Mouse (Mus musculus): ENCODE data around the gene Syn2.

Syn2 gene

DNA sequence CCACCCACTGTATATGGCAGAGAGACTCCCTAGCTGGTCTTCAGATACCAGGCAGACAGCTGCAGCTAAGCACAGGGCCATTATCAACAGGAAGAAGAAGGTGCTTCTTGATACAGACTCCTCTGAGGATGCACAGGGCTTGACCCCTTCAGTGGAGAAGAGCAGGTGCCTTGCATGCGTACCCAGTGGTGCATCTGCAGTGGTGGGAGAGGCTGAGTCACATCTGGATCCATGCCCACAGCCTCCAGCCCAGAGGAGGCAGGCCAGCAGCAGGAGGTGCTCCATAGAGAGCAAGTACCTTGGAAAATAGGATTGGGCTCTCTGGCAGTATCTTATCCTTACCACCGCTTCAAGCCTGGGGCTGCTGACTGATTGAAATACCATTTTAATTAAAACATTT, 159.2 kb downstream of the Syn2 start:
- no peak for DNase-seq

DNA sequence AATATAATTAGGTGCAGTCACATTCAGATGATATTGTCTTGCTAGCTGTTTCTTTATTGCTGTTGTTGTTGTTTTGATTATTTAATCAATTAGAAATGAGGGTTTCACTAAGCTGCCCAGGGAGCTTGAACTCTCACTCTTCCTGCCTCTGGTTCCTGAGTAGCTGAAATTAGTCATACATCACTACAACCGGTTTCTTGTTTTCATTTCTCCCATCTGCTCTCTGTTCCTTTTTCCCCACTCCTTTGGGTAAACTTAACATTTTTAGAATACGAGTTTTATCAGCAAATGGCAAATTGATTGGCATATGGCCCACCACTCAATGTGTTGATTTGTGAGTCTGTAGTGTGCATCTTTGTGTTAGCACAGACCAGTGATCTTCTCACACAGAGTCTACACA, 172.4 kb downstream of the Syn2 start:
- DNase-seq, result no peak

DNA sequence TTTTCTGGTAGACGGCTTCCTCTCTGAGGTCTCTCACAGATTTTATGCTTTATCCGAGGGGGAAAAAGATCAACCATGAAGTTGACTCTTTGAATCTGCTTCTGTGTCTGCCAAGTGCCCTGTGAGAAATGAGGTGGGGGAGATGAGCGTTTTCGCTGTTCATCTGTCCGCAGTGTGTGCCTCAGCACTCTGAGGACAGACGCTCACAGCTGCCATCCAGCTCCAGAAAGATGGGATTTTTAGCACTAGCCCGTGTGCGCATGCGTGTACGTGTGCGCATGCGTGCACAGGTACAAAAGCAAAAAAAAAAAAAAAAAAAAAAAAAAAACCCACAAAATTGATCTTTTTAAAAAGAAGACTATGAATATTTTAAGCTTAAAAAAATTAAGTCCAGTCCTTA, 178.1 kb downstream of the Syn2 start:
- no peak for DNase-seq

DNA sequence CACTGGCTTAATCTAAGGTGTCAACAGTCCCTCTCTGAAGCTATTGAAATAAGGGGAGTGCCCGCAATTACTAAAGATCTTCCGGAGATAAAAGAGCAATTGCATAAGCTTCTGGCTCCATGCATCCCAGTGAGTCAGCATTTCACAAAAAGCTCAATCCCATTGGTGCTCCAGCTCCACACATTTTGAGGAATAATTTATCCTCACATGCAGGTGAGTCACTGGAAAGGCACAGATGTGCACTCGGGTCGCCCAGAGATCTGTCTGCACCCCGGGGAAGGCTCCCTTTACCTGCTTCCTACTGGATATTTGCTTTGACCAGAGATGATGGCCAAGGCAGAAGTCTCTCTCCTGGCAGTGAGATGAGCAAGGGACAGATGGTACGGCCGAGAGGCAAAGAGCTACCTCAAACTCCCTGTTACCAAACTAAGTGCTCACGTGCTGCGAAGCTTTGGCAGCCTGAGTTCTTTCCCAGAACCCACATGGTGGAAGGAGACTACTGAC, 178.6 kb downstream of the Syn2 start:
- no peak for DNase-seq

DNA sequence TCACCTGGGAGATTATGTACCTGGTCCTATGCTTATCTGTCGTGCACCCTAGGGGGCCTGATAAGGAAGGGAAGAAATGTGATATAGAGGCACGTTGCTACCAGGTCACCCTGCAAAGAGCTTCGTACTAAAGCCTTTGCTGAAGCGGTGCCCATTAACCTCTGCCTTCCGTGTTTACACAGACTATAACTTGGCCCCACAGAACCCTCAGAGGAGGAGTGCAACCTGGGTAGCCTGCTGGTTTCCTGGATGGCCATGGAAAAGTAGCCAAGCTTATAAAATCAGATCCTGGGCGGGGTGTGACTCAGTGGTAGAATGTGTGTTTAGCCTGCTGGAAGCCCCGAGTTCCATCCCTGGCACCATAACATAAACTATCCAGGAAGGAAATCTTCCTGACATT, 179.2 kb downstream of the Syn2 start:
- no peak for DNase-seq

DNA sequence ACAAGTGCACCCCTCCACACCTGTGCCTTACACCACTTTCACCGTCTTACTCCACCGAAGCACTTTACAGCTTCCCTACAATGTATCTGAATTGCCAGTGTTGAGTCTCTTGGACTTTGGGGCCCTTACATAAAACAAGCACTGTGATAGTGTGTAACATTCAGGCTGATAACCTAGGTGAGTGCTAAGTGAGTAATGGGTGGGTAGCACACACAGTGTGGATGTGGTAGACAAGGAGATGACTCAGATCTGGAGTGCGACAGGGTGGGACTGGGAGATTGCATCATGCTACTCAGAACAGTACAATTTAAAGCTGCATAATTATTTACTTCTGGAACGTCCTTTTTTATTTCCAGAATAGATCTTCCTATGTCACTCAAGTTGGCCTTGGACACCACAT, 181.1 kb downstream of the Syn2 start:
- no peak for DNase-seq

DNA sequence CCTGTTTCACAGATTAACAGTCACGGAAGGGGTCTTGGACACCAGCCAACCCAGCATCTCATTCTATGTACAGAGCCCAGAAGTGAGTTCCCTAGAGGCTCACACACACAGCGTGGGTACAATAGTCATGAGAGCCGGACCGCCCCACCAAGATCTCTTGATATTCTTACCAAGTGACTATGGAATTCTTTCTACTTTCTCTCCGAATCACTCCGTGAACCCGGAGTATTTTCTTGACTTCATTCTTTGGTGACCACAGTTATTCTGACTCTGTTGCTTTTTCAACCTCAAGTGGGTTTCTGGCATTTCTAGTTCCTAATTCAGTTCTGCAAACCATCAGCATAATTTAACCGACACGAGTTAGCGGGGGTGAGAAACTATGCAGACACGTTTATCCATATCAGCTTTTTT, 182.1 kb downstream of the Syn2 start:
- DNase-seq, result no peak

DNA sequence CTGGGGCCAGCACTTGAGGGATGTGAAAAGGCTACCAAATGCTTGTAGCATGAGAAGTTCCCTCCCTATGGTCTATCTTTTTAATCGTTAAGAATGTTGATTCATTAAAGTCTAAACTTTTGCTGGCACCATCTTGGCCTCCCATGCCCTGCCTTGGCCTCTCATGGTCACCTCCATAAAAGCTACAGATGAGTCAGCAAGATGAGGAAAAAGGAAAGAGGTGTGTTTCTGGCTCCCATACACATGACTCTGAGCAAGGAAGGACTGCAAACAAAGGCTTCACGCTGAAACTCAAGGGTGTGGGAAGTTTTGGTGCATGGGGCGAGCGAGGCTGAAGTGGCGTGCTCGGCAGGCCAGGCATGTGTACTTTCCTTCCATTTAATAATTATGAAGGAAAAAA, 184.1 kb downstream of the Syn2 start:
- no peak for DNase-seq

DNA sequence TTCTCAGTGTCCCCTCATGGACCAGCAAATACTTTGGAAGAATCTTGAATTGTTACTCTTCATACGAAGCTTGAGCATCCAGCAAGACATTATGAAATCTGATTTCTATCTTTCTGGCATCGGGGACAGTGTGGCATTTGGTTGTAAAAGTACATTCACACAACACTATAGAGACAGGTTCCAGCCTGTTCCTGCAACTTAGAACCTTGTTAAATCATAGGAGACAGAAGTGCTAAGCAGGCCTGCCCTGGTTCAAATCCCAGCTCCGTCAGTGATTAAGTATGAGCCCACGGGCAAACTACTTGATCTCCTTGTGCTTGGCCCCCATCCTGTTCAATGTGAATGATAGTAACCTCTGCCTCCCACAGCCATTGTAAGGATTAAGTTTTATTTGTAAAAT, 185.0 kb downstream of the Syn2 start:
- DNase-seq, result no peak

DNA sequence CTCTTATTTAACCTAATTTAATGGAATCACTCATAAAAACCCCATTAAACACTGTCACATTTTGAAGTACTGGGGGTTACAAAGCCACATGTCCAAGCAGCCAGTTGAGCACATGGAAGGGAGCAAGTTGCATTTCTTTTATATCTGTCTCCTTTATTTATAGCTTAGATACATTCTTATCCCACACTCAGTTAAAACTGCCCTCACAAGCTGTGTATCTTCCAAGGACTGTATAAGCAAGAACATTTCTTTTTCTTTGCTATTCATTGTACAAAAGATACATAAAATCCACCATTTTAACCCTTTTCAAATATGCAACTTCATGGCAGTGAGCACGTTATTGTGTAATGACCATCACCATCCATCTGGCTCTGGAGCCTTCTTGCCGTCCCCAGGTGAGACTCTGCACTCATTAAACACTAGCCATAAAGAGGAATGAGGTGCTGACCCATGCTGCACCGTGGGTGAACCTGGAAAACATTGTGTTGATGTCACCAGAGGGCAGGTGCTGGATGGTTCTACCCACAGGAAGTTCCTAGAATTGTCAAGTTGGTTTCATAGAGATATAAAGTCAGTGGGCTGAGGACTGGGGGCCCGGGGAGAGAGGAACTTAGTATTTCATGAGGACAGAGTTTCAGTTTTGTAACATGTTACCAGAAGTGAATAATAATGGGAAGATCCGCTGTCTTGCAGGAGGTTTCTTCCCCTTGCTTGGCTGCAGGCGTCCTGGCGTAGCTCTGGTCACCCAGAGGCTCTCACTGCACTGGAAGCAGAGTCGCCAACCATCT, 186.4 kb downstream of the Syn2 start:
- DNase-seq, result no peak

DNA sequence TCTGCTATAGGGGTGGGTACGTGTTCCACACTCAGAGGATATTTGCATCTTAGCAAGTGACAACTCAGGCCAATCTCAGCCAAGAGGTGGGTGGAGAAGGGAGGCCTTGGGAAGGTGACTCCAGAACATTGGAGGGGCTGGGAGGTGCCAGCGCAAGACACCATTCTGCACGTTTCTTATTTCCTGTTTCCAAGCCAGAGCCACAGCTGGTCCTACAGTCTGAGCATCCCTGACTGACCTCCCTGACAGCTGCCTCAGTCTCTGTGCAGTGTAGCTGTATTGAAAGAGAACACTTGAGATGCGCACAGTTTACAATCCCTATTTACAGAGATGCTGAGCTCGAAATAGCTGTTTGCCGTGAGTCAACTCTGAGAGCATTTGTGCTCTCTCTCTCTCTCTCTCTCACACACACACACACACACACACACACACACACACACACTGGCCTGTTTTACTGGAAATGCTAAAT, 187.2 kb downstream of the Syn2 start:
- no peak for DNase-seq

DNA sequence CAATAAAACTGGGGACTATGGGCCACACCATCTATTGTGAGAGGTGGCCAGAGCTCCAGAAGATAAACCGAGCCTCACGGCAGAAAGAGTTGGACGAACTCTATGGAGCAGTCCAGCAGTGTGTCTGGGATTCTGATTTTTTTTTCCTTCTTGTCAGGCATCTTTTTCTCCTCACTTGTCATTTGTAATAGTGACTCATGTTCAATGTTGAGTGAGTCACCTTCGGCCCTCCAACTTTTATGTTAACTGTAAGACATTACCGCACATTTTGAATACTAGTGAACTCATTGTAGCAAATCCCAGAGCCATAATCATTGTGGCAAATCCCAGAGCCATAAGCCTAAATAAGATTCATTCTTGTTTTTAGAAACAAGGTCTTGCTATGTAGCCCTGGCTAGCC, 188.3 kb downstream of the Syn2 start:
- no peak for DNase-seq

DNA sequence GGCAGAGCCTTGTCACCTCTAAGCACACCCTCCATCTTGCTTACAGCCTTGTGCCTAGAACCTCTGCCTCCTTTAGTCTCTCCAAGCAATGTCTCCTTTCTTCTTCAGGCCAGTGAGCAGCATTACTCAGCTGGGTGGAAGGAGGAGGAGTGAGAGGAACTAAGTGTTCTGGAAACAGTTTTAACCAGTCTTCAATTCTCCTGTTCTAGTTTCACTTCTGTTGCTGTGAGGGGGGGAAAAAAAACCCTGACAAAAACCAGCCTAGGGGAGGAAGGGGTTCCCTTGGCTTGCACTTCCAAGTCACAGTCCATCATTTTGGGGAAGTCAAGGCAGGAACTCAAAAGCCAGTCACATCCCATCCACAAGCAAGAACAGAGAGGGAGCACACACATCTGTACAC, 196.3 kb downstream of the Syn2 start:
- DNase-seq, result no peak

Data from kidney, postnatal 4 days (tissue).